Mouse (Mus musculus) CH12.LX (cell line): ENCODE measurements around the gene Hist1h2bh. TPM values are rescaled to one million over a fixed set of nuclear protein-coding genes. Genes with fewer than 3 reads are reported as not detected.

Experiments
- DNase-seq: peaks from one replicate; pipeline ENCODE4 v3.0.0-alpha.2; 2013; ENCODE audit errors: extremely low read depth
- H3K27ac ChIP-seq: 2 replicates; pipeline ENCODE4 v1.5.1; 2012; ENCODE audit warnings: low read depth, mild to moderate bottlenecking, control low read depth, moderate library complexity; ENCODE audit not compliant: insufficient read depth
- H3K27me3 ChIP-seq: replicated peaks from 2 replicates; pipeline ENCODE3; 2012; ENCODE audit warnings: inconsistent platforms
- H3K36me3 ChIP-seq, 2 experiments: replicated peaks in 1 of 2; 2 replicates each; pipeline versions ENCODE3 to v1.6.1; 2012; ENCODE audit warnings: inconsistent platforms in 1 of 2, low read length in 1 of 2, mild to moderate bottlenecking in 1 of 2, mixed read lengths in 1 of 2, moderate library complexity in 1 of 2; ENCODE audit not compliant: control insufficient read depth in 1 of 2, insufficient read depth in 1 of 2
- H3K4me1 ChIP-seq, 2 experiments: 2 replicates each; pipeline ENCODE4 v1.6.1; 2012; ENCODE audit warnings: inconsistent platforms in 1 of 2, moderate library complexity in 1 of 2; ENCODE audit not compliant: insufficient read depth in 2 of 2, control insufficient read depth in 1 of 2
- H3K4me2 ChIP-seq: 2 replicates; pipeline ENCODE4 v1.6.1; 2012; ENCODE audit warnings: low read depth, mild to moderate bottlenecking, control low read depth; ENCODE audit not compliant: poor library complexity, insufficient read depth, severe bottlenecking
- H3K4me3 ChIP-seq, 3 experiments: fragments of 150-350 bp in 1 of 3; sonication (generic) in 1 of 3; replicated peaks in 1 of 3; 2 replicates each; pipeline versions ENCODE3 to v1.5.1; 2011 to 2012; ENCODE audit warnings: low read depth in 2 of 3, low read length in 2 of 3, mild to moderate bottlenecking in 2 of 3, moderate library complexity in 2 of 3, control low read depth in 1 of 3, improper control_type of control experiment in 1 of 3, inconsistent platforms in 1 of 3, mixed read lengths in 1 of 3; ENCODE audit not compliant: poor library complexity in 1 of 3
- H3K79me2 ChIP-seq: replicated peaks from 2 replicates; pipeline ENCODE4 v1.6.1; 2012; ENCODE audit warnings: mild to moderate bottlenecking, moderate library complexity; ENCODE audit not compliant: control insufficient read depth, poor library complexity, insufficient read depth, severe bottlenecking; ENCODE audit errors: extremely low read depth
- H3K9ac ChIP-seq: 2 replicates; pipeline ENCODE4 v1.6.1; 2012; ENCODE audit warnings: low read depth, mild to moderate bottlenecking, control low read depth, moderate library complexity; ENCODE audit not compliant: insufficient read depth
- H3K9me3 ChIP-seq: replicated peaks from 2 replicates; pipeline ENCODE3; 2012; ENCODE audit warnings: low read length, inconsistent platforms, mixed read lengths
- BHLHE40 ChIP-seq: IDR thresholded peaks from 2 replicates; pipeline ENCODE4 v1.6.1; 2011; ENCODE audit warnings: mild to moderate bottlenecking, low read depth, low read length, improper control_type of control experiment
- CTCF ChIP-seq, 2 experiments: IDR thresholded peaks in 1 of 2; conservative IDR thresholded peaks in 1 of 2; 2 replicates each; pipeline ENCODE4 v1.5.1; 2011 to 2012; ENCODE audit warnings: low read depth in 2 of 2, low read length in 2 of 2, improper control_type of control experiment in 1 of 2, inconsistent platforms in 1 of 2, mild to moderate bottlenecking in 1 of 2, moderate library complexity in 1 of 2
- JUN ChIP-seq: IDR thresholded peaks from 2 replicates; pipeline ENCODE4 v1.6.1; 2011; ENCODE audit warnings: low read depth, mild to moderate bottlenecking, low read length, improper control_type of control experiment, moderate library complexity; ENCODE audit not compliant: insufficient read depth
- KAT2A ChIP-seq: IDR thresholded peaks from 2 replicates; pipeline ENCODE4 v1.6.1; 2012; ENCODE audit warnings: low read length, improper control_type of control experiment, inconsistent platforms; ENCODE audit not compliant: insufficient replicate concordance
- MAFK ChIP-seq: IDR thresholded peaks from 2 replicates; pipeline ENCODE4 v1.6.1; 2011; ENCODE audit warnings: low read length, improper control_type of control experiment; ENCODE audit not compliant: insufficient replicate concordance
- MEF2A ChIP-seq: IDR thresholded peaks from 2 replicates; pipeline ENCODE4 v1.6.1; 2014; ENCODE audit warnings: low read depth, mild to moderate bottlenecking, inconsistent platforms, low read length, improper control_type of control experiment, borderline replicate concordance
- MYC ChIP-seq: IDR thresholded peaks from 2 replicates; pipeline ENCODE4 v1.6.1; 2011; ENCODE audit warnings: low read depth, mild to moderate bottlenecking, improper control_type of control experiment, low read length
- NRF1 ChIP-seq: IDR thresholded peaks from 2 replicates; pipeline ENCODE4 v1.6.1; 2014; ENCODE audit warnings: low read depth, mild to moderate bottlenecking, inconsistent platforms, low read length, improper control_type of control experiment, moderate library complexity
- POLR2A ChIP-seq: IDR thresholded peaks from 2 replicates; pipeline ENCODE4 v1.6.1; 2011; ENCODE audit warnings: low read depth, mild to moderate bottlenecking, improper control_type of control experiment, low read length
- RCOR1 ChIP-seq: conservative IDR thresholded peaks from 2 replicates; pipeline ENCODE4 v1.6.1; 2012; ENCODE audit warnings: low read depth, mild to moderate bottlenecking, inconsistent platforms, low read length, improper control_type of control experiment
- TBP ChIP-seq: conservative IDR thresholded peaks from 2 replicates; pipeline ENCODE4 v1.6.1; 2011; ENCODE audit warnings: low read depth, low read length, improper control_type of control experiment
- TCF12 ChIP-seq: IDR thresholded peaks from 2 replicates; pipeline ENCODE4 v1.6.1; 2014; ENCODE audit warnings: low read depth, mild to moderate bottlenecking, inconsistent platforms, low read length, improper control_type of control experiment
- UBTF ChIP-seq: IDR thresholded peaks from 2 replicates; pipeline ENCODE4 v1.6.1; 2012; ENCODE audit warnings: low read depth, mild to moderate bottlenecking, inconsistent platforms, low read length, improper control_type of control experiment, moderate library complexity
- ZKSCAN1 ChIP-seq: IDR thresholded peaks from 2 replicates; pipeline ENCODE4 v1.6.1; 2012; ENCODE audit warnings: low read depth, inconsistent platforms, low read length, improper control_type of control experiment, borderline replicate concordance
- ZNF384 ChIP-seq: IDR thresholded peaks from 2 replicates; pipeline ENCODE4 v1.6.1; 2012; ENCODE audit warnings: low read depth, low read length, improper control_type of control experiment, inconsistent platforms
- dilution Hi-C: fragments of 300-500 bp; cut with MboI; formaldehyde crosslinking; loops from 2 replicates; pipeline ENCODE4 v1.14.3; 2020; ENCODE audit warnings: low sequenced_read_pairs; ENCODE audit not compliant: extremely low pct_unique_long_range_greater_than_20kb, extremely low pct_ligation_motif_present
- in situ Hi-C: fragments of 300-500 bp; cut with MboI; formaldehyde crosslinking; loops from 3 replicates; pipeline ENCODE4 v1.14.3; 2019; ENCODE audit warnings: low sequenced_read_pairs, low pct_ligation_motif_present, low pct_unique_long_range_greater_than_20kb, mixed read lengths
- polyA plus RNA-seq: library from polyadenylated mRNA; unstranded; fragments of >175 nt; gene quantifications from 2 replicates; pipeline ENCODE4 v1.2.1, GENCODE M21; 2012; ENCODE audit warnings: low read depth; ENCODE audit not compliant: insufficient read length
- total RNA-seq, 2 experiments: library from RNA; depleted of rRNA; stranded (reverse); fragments of 300-350 nt in 1 of 2; fragments of >200 nt in 1 of 2; gene quantifications; 2 replicates each; pipeline ENCODE4 v1.2.3; 2012 to 2014

Hist1h2bh gene
- total and polyA plus RNA-seq, 3 experiments, result 0.77 to 261 (median 8.0) TPM

- peak overlapping the region; percentile 88 for H3K4me2 ChIP-seq
- DNase-seq, result no peak
- H3K27ac ChIP-seq, result no peak overlapping the region
- H3K4me1 ChIP-seq, result peaks cover 3 to 26% of the 10 kb centered on the region in 2 experiments; a peak in 3 of 4 replicates
- H3K4me3 ChIP-seq, result peak overlapping the region in 1 of 3 experiments; percentile 39
- no peaks in the 10 kb centered on the region for H3K36me3 ChIP-seq
- H3K9ac ChIP-seq, result peak overlapping the region; percentile 53
- no peaks in the 10 kb centered on the region for H3K27me3 ChIP-seq
- H3K79me2 ChIP-seq, result no peaks in the 10 kb centered on the region
- in situ Hi-C loops (loop anchor here (25.0 kb wide), 1 partner anchor 1579 kb away; the partner anchor contains the start of gene Zfp184), dilution Hi-C loops (no loop called here)
- no peaks in the 10 kb centered on the region for H3K9me3 ChIP-seq
- no peak for TF ChIP-seq ZKSCAN1
- no peak for TF ChIP-seq NRF1
- peak; percentile 96 for TF ChIP-seq TBP
Observed at GRCm38 (mm10) chr13:23515826-23516620, 27.2 kb downstream of the Hist1h2bh start.

GRCm38 (mm10) chr13:23515281-23515680 lies 27.9 kb downstream of the Hist1h2bh start:
- Histone ChIP-seq H3K4me2 (no peak overlapping the region), H3K4me3 (no peak overlapping the region), H3K79me2 (no peaks in the 10 kb centered on the region), H3K4me1 (peaks cover 7 to 25% of the 10 kb centered on the region in 2 experiments; a peak in 3 of 4 replicates), H3K27ac (no peak overlapping the region), H3K9ac (no peak overlapping the region), H3K27me3 (no peaks in the 10 kb centered on the region), H3K9me3 (no peaks in the 10 kb centered on the region), H3K36me3 (no peaks in the 10 kb centered on the region)
- DNase-seq, result no peak
- dilution Hi-C loops (no loop called here), in situ Hi-C loops (loop anchor here (25.0 kb wide), 1 partner anchor 1578 kb away; the partner anchor contains the start of gene Zfp184)
- no peak for TF ChIP-seq TCF12
- TF ChIP-seq CTCF (conservative IDR thresholded peaks at IDR 0.05 in 1 of 2, IDR thresholded peaks at IDR 0.05 in 1 of 2; ENCODE audit: low read depth in 2 of 2, low read length in 2 of 2), result no peak
- no peak for TF ChIP-seq ZKSCAN1
- TF ChIP-seq KAT2A, result no peak
- no peak for TF ChIP-seq MYC
- TF ChIP-seq BHLHE40, result no peak
- no peak for TF ChIP-seq POLR2A
- TF ChIP-seq MAFK, result no peak
- TF ChIP-seq UBTF, result no peak
- no peak for TF ChIP-seq JUN
- TF ChIP-seq ZNF384, result no peak
- no peak for TF ChIP-seq RCOR1
- no peak for TF ChIP-seq MEF2A
